Mouse (Mus musculus): ENCODE data around the gene Psma5. TPM values are rescaled to one million over a fixed set of nuclear protein-coding genes. Genes with fewer than 3 reads are reported as not detected.

Psma5 gene
- polyA plus RNA-seq, 1 experiment, result 191 TPM

GRCm38 (mm10) chr3:108286671-108287439 is 30.1 kb downstream of the Psma5 start:
- TF ChIP-seq TCF3 (IDR thresholded peaks at IDR 0.05; ENCODE audit: insufficient read length, low read depth) (no peak), USF1 (IDR thresholded peaks at IDR 0.05; ENCODE audit: low read depth) (no peak)
- no peak overlapping the region for H3K4me2 ChIP-seq (ENCODE audit: low read depth)
- peaks cover 41% of the 10 kb centered on the region for H3K27me3 ChIP-seq (ENCODE audit: control insufficient read depth, insufficient read depth, insufficient read length)
- no peaks in the 10 kb centered on the region for H3K36me3 ChIP-seq (ENCODE audit: control insufficient read depth, insufficient read depth)
- no peak overlapping the region for H3K4me3 ChIP-seq
- H3ac ChIP-seq (ENCODE audit: control insufficient read depth, insufficient read length), result no peak overlapping the region
- H3K79me2 ChIP-seq (ENCODE audit: control insufficient read depth, insufficient read depth), result no peaks in the 10 kb centered on the region

- H3K36me3 ChIP-seq (ENCODE audit: control insufficient read depth, insufficient read depth), result no peaks in the 10 kb centered on the region
- no peak for TF ChIP-seq MYOG (IDR thresholded peaks at IDR 0.05; ENCODE audit: control insufficient read depth in 1 of 3, insufficient read depth in 1 of 3, insufficient read length in 2 of 3, low read depth in 2 of 3)
- TF ChIP-seq MYOD1 (IDR thresholded peaks at IDR 0.05; ENCODE audit: control insufficient read depth in 1 of 3, insufficient read length in 2 of 3, low read depth in 2 of 3), result no peak
- TF ChIP-seq CEBPB (IDR thresholded peaks at IDR 0.05; ENCODE audit: insufficient read depth, poor library complexity, severe bottlenecking), result no peak
- no peak for TF ChIP-seq USF1 (IDR thresholded peaks at IDR 0.05; ENCODE audit: low read depth)
- TF ChIP-seq TCF3 (IDR thresholded peaks at IDR 0.05; ENCODE audit: insufficient read length, low read depth), result no peak
- no peak for TF ChIP-seq MAX (IDR thresholded peaks at IDR 0.05; ENCODE audit: low read depth)
- no peak for TF ChIP-seq SRF (IDR thresholded peaks at IDR 0.05; ENCODE audit: control insufficient read depth, insufficient read length, low read depth)
- TF ChIP-seq E2F4 (IDR thresholded peaks at IDR 0.05; ENCODE audit: insufficient read depth), result no peak
- TF ChIP-seq POLR2AphosphoS2 (IDR thresholded peaks at IDR 0.05; ENCODE audit: insufficient read length, low read depth), result no peak
- no peak for TF ChIP-seq POLR2A (IDR thresholded peaks at IDR 0.05; ENCODE audit: insufficient read length, low read depth)
- no peak for TF ChIP-seq TCF12 (IDR thresholded peaks at IDR 0.05; ENCODE audit: insufficient read depth, poor library complexity, severe bottlenecking)
- no peak for TF ChIP-seq REST (IDR thresholded peaks at IDR 0.05; ENCODE audit: insufficient read depth, insufficient read length)
- H3K79me2 ChIP-seq (ENCODE audit: control insufficient read depth, insufficient read depth), result no peaks in the 10 kb centered on the region
- H3K27me3 ChIP-seq (ENCODE audit: control insufficient read depth, insufficient read depth, insufficient read length), result peaks cover 43% of the 10 kb centered on the region
- H3K4me2 ChIP-seq (ENCODE audit: low read depth), result no peak overlapping the region
- no peak overlapping the region for H3ac ChIP-seq (ENCODE audit: control insufficient read depth, insufficient read length)
- H3K4me3 ChIP-seq, result no peak overlapping the region
Measured at GRCm38 (mm10) chr3:108287811-108288805, 31.4 kb downstream of the Psma5 start.

GRCm38 (mm10) chr3:108289311-108290130 is 32.8 kb downstream of the Psma5 start:
- TF ChIP-seq POLR2A (IDR thresholded peaks at IDR 0.05; ENCODE audit: insufficient read length, low read depth), result no peak
- no peak for TF ChIP-seq MAX (IDR thresholded peaks at IDR 0.05; ENCODE audit: low read depth)
- no peak for TF ChIP-seq CEBPB (IDR thresholded peaks at IDR 0.05; ENCODE audit: insufficient read depth, poor library complexity, severe bottlenecking)
- no peak for TF ChIP-seq TCF3 (IDR thresholded peaks at IDR 0.05; ENCODE audit: insufficient read length, low read depth)
- TF ChIP-seq TCF12 (IDR thresholded peaks at IDR 0.05; ENCODE audit: insufficient read depth, poor library complexity, severe bottlenecking), result no peak
- no peak for TF ChIP-seq REST (IDR thresholded peaks at IDR 0.05; ENCODE audit: insufficient read depth, insufficient read length)
- TF ChIP-seq E2F4 (IDR thresholded peaks at IDR 0.05; ENCODE audit: insufficient read depth), result no peak
- no peak for TF ChIP-seq SRF (IDR thresholded peaks at IDR 0.05; ENCODE audit: control insufficient read depth, insufficient read length, low read depth)
- TF ChIP-seq POLR2AphosphoS2 (IDR thresholded peaks at IDR 0.05; ENCODE audit: insufficient read length, low read depth), result no peak
- no peak for TF ChIP-seq MYOG (IDR thresholded peaks at IDR 0.05; ENCODE audit: control insufficient read depth in 1 of 3, insufficient read depth in 1 of 3, insufficient read length in 2 of 3, low read depth in 2 of 3)
- TF ChIP-seq USF1 (IDR thresholded peaks at IDR 0.05; ENCODE audit: low read depth), result no peak
- TF ChIP-seq MYOD1 (IDR thresholded peaks at IDR 0.05; ENCODE audit: control insufficient read depth in 1 of 3, insufficient read length in 2 of 3, low read depth in 2 of 3), result no peak
- Histone ChIP-seq H3K79me2 (ENCODE audit: control insufficient read depth, insufficient read depth) (no peaks in the 10 kb centered on the region), H3K4me3 (no peak overlapping the region), H3ac (ENCODE audit: control insufficient read depth, insufficient read length) (no peak overlapping the region), H3K4me2 (ENCODE audit: low read depth) (no peak overlapping the region), H3K36me3 (ENCODE audit: control insufficient read depth, insufficient read depth) (no peaks in the 10 kb centered on the region), H3K27me3 (ENCODE audit: control insufficient read depth, insufficient read depth, insufficient read length) (peaks cover 36% of the 10 kb centered on the region)

- peaks cover 34% of the 10 kb centered on the region for H3K27me3 ChIP-seq (ENCODE audit: control insufficient read depth, insufficient read depth, insufficient read length)
- H3K36me3 ChIP-seq (ENCODE audit: control insufficient read depth, insufficient read depth), result no peaks in the 10 kb centered on the region
- no peak overlapping the region for H3K4me3 ChIP-seq
- H3K4me2 ChIP-seq (ENCODE audit: low read depth), result no peak overlapping the region
- no peak for TF ChIP-seq MYOG (IDR thresholded peaks at IDR 0.05; ENCODE audit: control insufficient read depth in 1 of 3, insufficient read depth in 1 of 3, insufficient read length in 2 of 3, low read depth in 2 of 3)
- TF ChIP-seq E2F4 (IDR thresholded peaks at IDR 0.05; ENCODE audit: insufficient read depth), result no peak
- TF ChIP-seq TCF3 (IDR thresholded peaks at IDR 0.05; ENCODE audit: insufficient read length, low read depth), result no peak
- no peak for TF ChIP-seq POLR2AphosphoS2 (IDR thresholded peaks at IDR 0.05; ENCODE audit: insufficient read length, low read depth)
- TF ChIP-seq REST (IDR thresholded peaks at IDR 0.05; ENCODE audit: insufficient read depth, insufficient read length), result no peak
- no peak for TF ChIP-seq USF1 (IDR thresholded peaks at IDR 0.05; ENCODE audit: low read depth)
- TF ChIP-seq MAX (IDR thresholded peaks at IDR 0.05; ENCODE audit: low read depth), result no peak
- TF ChIP-seq MYOD1 (IDR thresholded peaks at IDR 0.05; ENCODE audit: control insufficient read depth in 1 of 3, insufficient read length in 2 of 3, low read depth in 2 of 3), result no peak
- no peak for TF ChIP-seq CEBPB (IDR thresholded peaks at IDR 0.05; ENCODE audit: insufficient read depth, poor library complexity, severe bottlenecking)
- no peak for TF ChIP-seq TCF12 (IDR thresholded peaks at IDR 0.05; ENCODE audit: insufficient read depth, poor library complexity, severe bottlenecking)
- no peak overlapping the region for H3ac ChIP-seq (ENCODE audit: control insufficient read depth, insufficient read length)
- no peaks in the 10 kb centered on the region for H3K79me2 ChIP-seq (ENCODE audit: control insufficient read depth, insufficient read depth)
Measured at GRCm38 (mm10) chr3:108291036-108291799, 34.5 kb downstream of the Psma5 start.

Measured in myocyte (in vitro differentiated cells).